Mouse (Mus musculus): ENCODE results near the gene Sqstm1.

DNA sequence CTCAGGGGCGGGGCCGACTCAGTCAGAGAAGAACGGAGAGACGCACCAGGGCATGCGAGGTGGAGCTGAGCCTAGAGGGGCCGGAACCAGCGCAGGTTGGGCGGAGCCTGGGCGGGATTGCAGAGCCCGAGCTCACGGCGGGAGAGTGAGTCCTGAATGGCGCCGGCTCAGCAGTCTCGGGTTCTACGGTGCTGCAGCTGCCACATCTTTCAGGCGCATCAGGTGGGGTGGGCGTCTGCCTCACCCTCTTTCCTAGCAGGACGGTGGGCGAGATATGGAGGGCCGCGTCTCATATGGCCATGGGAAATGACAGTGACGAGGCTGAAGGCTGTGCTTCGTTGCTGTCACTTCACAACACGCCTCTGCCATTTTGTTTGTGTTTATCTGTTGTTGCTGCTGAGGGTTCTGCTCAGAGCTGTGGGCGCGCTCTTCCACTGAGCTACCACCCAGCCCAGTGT lies 35.9 kb downstream of the Sqstm1 start:
- TF ChIP-seq POLR2A (IDR thresholded peaks at IDR 0.05; ENCODE audit: extremely low read depth, insufficient read depth, low read length) (peak; percentile 73), CTCF (IDR thresholded peaks at IDR 0.05; ENCODE audit: low read depth, low read length) (no peak)

All from liver, adult 2 months (tissue).